Mouse (Mus musculus) activated CD4-positive, CD25-positive, alpha-beta regulatory T cell, adult 9 weeks (primary cell): ENCODE results near the gene Dnlz. TPM values are rescaled to one million over a fixed set of nuclear protein-coding genes. Genes with fewer than 3 reads are reported as not detected.

Experiments used
- polyA plus RNA-seq: library from polyadenylated mRNA; unstranded; fragments of 100-300 nt; shearing (Covaris generic); gene quantifications from one replicate; pipeline ENCODE4 v1.2.1, GENCODE M21; 2017

The Dnlz gene
- polyA plus RNA-seq, result 14.2 TPM

DNA sequence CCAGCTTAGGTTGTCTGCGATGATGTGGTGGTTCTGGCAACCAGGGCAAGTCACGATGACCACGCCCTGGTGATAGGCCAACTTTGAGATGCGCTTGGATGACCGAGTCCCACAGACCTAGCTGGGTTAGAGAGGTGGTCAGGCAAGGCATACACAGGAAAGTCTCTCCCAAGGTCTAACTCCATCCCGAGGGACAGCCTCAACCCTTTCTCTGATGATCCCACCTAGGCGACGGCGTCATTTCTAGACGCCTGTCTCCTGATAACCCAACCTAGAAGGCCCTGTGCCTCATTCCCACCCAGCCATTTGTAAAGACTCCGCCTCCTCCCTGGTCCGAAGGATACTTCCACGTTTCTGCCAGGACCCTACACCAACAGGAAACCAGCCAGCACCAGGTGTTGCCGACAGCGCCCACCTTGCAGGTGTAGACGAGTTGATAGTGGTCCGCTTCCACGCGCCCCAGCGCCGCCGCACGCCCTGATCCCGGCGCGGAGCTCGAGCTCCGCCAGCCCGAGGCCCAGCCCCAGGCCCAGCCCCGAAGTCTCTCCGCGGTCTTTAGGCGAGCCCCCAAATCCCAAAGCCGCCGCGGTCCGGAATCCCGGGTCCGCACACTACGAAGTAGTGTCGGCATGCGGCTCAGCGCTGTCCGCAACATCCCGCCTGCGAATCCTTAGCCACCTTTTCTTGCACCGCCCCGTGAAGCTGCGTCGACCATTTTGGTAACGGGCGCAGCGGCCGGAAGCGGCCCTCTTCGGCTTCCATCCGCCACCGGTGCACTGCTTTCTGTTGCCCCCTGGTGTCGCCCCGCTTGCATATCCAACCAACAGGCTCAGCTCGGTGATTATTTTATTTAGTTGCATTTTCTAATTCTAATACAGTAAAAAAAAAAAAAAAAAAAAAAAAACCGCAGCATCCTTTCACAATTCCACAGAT, at the start of gene Dnlz:
Dnlz (minus strand) TSS at position 753 of the 933 bp plus-strand sequence.

DNA sequence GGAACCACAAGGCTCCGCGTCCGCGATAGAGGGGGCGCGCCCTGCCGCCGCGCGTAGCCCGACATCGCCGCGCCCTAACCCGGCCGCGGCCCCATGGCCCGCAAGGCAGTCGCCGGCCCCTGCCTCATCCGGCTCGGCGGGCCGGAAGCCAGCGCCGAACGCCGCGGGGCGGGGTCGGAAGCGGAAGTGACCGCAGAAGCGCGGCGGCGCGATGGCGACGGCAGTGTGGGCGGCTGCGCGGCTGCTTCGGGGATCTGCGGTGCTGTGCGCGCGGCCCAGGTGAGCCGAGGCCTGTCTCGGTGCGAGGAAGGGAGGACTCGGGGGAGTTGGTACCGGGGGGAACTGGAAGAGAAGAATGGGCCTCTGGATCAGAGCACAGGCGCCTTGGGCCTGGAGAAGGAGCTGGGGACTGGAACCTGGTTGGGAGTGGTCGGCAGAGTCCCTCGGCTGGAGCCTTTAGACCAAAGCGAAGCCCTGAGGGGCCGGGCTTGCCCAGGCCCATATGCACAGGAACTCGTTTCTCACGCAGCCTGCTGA, 37.3 kb upstream of the Dnlz start, which contains the start of the genes Entr1 and Pmpca:
Entr1 (minus strand) TSS at position 163 of the 537 bp plus-strand sequence.
Pmpca (plus strand) TSS at position 186 of the 537 bp plus-strand sequence.

DNA sequence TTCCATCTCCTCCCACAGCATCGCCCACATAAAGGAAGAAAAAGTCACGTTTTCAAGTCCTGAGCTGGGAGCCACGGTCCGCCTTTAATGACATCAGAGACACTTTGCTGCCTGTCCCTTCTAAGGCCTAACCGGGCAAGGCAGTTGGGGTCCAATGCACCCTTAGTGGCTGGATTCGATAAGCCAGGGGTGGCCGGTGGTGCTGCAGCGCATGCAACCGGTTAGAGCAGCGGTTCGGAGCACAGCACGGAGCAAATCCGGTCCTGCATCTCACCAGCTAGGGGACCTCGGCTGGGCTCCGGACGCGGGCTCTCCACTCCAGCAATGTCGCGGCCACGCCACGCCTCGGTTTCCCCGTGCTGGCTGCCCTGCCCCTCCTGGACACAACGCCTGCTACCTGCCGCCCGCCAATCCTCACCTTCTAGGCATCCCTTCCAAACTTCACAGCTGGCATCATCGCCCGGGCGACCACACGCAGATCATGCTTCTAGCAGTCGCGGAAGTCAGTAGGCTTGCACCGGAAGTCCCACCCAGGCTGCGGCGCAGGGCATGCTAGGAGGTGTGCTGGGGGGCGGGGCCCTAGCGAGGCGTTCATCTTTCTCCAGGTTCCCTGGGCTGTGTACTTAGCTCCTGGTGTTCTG, 28.3 kb upstream of the Dnlz start, which contains the start of gene Snapc4:
Snapc4 (minus strand) TSS at position 523 of the 641 bp plus-strand sequence.

DNA sequence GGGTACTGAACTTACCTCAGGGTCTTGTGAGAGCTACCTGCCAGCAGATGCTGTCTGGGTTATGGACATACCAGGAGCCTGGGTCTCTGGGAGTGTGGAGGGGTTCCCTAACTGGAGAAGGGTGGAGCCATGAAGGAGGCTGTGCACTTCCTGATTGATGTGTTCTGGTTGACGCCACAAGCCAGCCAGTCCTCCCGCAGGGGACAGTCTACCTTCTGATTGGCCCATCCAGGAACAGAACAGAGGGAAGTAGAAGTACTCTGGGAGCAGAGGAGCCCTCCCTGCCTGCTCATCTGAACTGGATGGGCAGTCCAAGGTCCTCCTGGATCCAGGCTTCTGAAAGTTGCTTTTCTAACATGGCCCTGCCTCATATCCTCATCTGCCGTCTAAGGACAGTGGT, 8.9 kb upstream of the Dnlz start, which contains the start of gene Card9:
Card9 (minus strand) TSS at position 147 of the 400 bp plus-strand sequence.

DNA sequence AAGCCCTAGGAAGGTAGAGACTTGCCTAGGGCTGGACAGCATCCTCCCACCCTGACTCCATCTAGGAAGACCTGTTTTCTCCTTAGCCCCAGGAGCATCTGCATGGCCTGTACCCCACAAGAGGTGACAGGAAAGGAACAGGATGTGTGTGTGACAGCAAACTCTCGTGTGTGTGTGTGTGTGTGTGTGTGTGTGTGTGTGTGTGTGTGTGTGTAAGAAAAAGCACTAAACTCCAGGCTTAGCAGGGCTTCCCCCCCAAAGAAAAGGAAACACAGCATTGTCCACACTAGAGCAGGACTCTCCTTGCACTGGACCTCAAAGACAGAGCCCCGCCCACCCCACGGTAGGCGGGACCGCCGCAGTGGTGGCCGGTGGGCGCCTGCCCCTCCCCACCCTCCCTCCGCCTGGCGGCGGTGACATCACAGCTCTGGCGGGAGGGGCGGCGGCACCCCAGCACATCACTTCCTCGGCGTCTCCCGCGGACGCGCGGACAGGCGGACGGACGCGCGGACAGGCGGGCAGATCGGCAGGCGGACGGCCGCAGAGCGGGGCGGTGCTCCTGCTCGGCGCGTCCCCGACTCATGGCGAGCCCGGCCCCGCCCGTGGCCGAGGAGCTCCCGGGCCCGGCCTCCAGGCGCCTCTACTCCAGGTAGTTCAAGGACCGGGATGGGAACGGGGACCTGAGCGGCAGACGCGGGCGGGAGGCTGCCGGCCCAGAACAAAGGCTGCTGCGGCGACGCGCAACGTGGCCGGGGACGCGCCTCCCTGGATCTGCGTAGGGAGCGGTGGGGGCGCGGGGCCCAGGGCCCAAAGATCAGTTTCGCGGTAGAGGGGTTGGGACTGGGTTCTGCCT, 36.6 kb downstream of the Dnlz start, which contains the start of gene Gpsm1:
Gpsm1 (plus strand) TSS at position 444 of the 853 bp plus-strand sequence.

Other genes starting within 250 kb of the Dnlz start
- gene Nacc2, start 228.9 kb downstream of the Dnlz start, polyA plus RNA-seq, result 0.95 TPM
- not detected for gene Lhx3, start 143.8 kb downstream of the Dnlz start, polyA plus RNA-seq
- 1.4 TPM for gene Qsox2, start 114.6 kb downstream of the Dnlz start, polyA plus RNA-seq
- gene Ccdc187, start 57.6 kb downstream of the Dnlz start, polyA plus RNA-seq, result 0.04 TPM
- 4.7 TPM for gene Gpsm1, start 36.6 kb downstream of the Dnlz start, polyA plus RNA-seq
- gene Card9, start 8.8 kb upstream of the Dnlz start, polyA plus RNA-seq, result 2.8 TPM
- gene Snapc4, start 28.5 kb upstream of the Dnlz start, polyA plus RNA-seq, result 55.6 TPM
- gene Entr1, start 37.2 kb upstream of the Dnlz start, polyA plus RNA-seq, result 44.2 TPM
- 103 TPM for gene Pmpca, start 37.2 kb upstream of the Dnlz start, polyA plus RNA-seq
- 22.4 TPM for gene Inpp5e, start 57.1 kb upstream of the Dnlz start, polyA plus RNA-seq
- gene Sec16a, start 93.1 kb upstream of the Dnlz start, polyA plus RNA-seq, result 67.6 TPM
- 22.0 TPM for gene Notch1, start 164.6 kb upstream of the Dnlz start, polyA plus RNA-seq
- 1.1 TPM for gene Egfl7, start 227.9 kb upstream of the Dnlz start, polyA plus RNA-seq
- gene Gm20532, start 234.5 kb upstream of the Dnlz start, polyA plus RNA-seq, result not detected